Comparison of ENCODE assay signal across 14 mouse cellular contexts in genomic region chr4:140951861-140952641, GRCm38 (mm10). TPM values are rescaled to one million over a fixed set of nuclear protein-coding genes. Genes with fewer than 3 reads are reported as not detected.
DNase-seq lines count a peak whose midpoint lies in the region; ATAC-seq and TF ChIP-seq lines count a peak whose summit lies in the region.
"Had no signal": no experiment of that assay in that cellular context is flagged by ENCODE, and none has a peak within 500 bp of the region (broad histone marks: within the 10 kb centered on the region; RNA-seq: fewer than 3 reads in every experiment).

No protein-coding gene starts in this region.

- peak; percentile 63 to 76 for ATAC-seq in hematopoietic stem cell, adult 5-6 weeks (replicated peaks in 1 of 2; ENCODE audit: insufficient read depth in 1 of 2, low FRiP score in 2 of 2, low TSS enrichment in 1 of 2, low read depth in 1 of 2, poor library complexity in 2 of 2, severe bottlenecking in 2 of 2)
- ATAC-seq: forebrain, postnatal 0 days had no signal

- H3K27ac ChIP-seq in gastrocnemius, adult 2 months = peak overlapping the region; percentile 31; the same call in 1 of the 2 replicates
- H3K27ac ChIP-seq in small intestine, adult 2 months (ENCODE audit: insufficient read depth, low read depth, low read length) = peak overlapping the region; percentile 50
- H3K27ac ChIP-seq: embryonic facial prominence, embryonic 12.5 days; heart, adult 2 months; hindbrain, embryonic 13.5 days had no signal

- no peak for TF ChIP-seq CTCF in gastrocnemius, adult 2 months (IDR thresholded peaks at IDR 0.05)
- TF ChIP-seq CTCF in small intestine, adult 2 months (IDR thresholded peaks at IDR 0.05; ENCODE audit: extremely low read depth, insufficient read length, insufficient replicate concordance, low read depth, low read length) = no peak

- peaks cover 4% of the 10 kb centered on the region for H3K4me1 ChIP-seq in small intestine, adult 2 months (ENCODE audit: control insufficient read depth, insufficient read depth, insufficient read length, low read length)

- no peak for TF ChIP-seq POLR2A in small intestine, adult 2 months (IDR thresholded peaks at IDR 0.05; ENCODE audit: low read depth, low read length)

- H3K4me3 ChIP-seq in gastrocnemius, adult 2 months = no peak overlapping the region
- H3K4me3 ChIP-seq in small intestine, adult 2 months (ENCODE audit: low read depth, low read length) = no peak overlapping the region
- H3K4me3 ChIP-seq: embryonic facial prominence, embryonic 12.5 days; heart, adult 2 months; hindbrain, embryonic 13.5 days had no signal

- no peaks in the 10 kb centered on the region for H3K36me3 ChIP-seq in small intestine, adult 2 months (ENCODE audit: control insufficient read depth, insufficient read depth, low read length)
- H3K36me3 ChIP-seq: embryonic facial prominence, embryonic 12.5 days; hindbrain, embryonic 13.5 days had no signal

- peak; percentile 4 for DNase-seq in gastrocnemius, adult 2 months
- DNase-seq in gastrocnemius, postnatal 4 days (ENCODE audit: low spot score in 2 of 2) = no peak
- peak; percentile 92 for DNase-seq in A20 (ENCODE audit: low read depth, low spot score)
- no peak for DNase-seq in embryo, embryonic 9.5 days (ENCODE audit: extremely low spot score)
- no peak for DNase-seq in kidney, postnatal 10 days
- no peak for DNase-seq in cerebellum, adult 9-11 months
- DNase-seq: cerebellum, adult 8-10 months; forebrain, postnatal 0 days had no signal

- intact Hi-C loops in gastrocnemius, adult 2 months (cut with DNase I) = no loop called here

- 62% methylated on average over 18 of the region's 18 CpGs for WGBS in small intestine, adult 2 months

- H3K27me3 ChIP-seq in small intestine, adult 2 months (ENCODE audit: control insufficient read depth, insufficient read depth, low read length) = no peaks in the 10 kb centered on the region; the same call in 1 of the 2 replicates
- H3K27me3 ChIP-seq: embryonic facial prominence, embryonic 12.5 days had no signal

RNA-seq across cellular contexts. Expression of gene Sdhb, which starts 9.0 kb away (rescaled TPM):
- total RNA-seq in gastrocnemius, adult 2 months (2021) = 100 to 1,000 TPM; 483 to 898 TPM
- total RNA-seq in gastrocnemius, postnatal 4 days (2021) = 100 to 1,000 TPM; 295 to 300 TPM
- 69.8 and 102 TPM in 2 replicates for total RNA-seq in hematopoietic stem cell, adult 5-6 weeks (2017)
- 304 and 515 TPM in 2 replicates for polyA plus RNA-seq in small intestine, adult 2 months (2012; rRNA removed)

RNA-seq across cellular contexts. Expression of gene Atp13a2, which starts 34.6 kb away (rescaled TPM):
- 10 to 100 TPM; 20.0 to 23.7 TPM for total RNA-seq in gastrocnemius, adult 2 months (2021)
- 10 to 100 TPM; 28.4 to 28.6 TPM for total RNA-seq in gastrocnemius, postnatal 4 days (2021)
- total RNA-seq in hematopoietic stem cell, adult 5-6 weeks (2017) = 34.5 and 51.0 TPM in 2 replicates
- polyA plus RNA-seq in small intestine, adult 2 months (2012; rRNA removed) = 63.0 and 76.6 TPM in 2 replicates

RNA-seq across cellular contexts. Expression of gene Padi2, which starts 45.9 kb away (rescaled TPM):
- 100 to 1,000 TPM in 1 of 2 experiments, 10 to 100 TPM in 1; 77.0 to 273 TPM for total RNA-seq in gastrocnemius, adult 2 months (2021)
- total RNA-seq in gastrocnemius, postnatal 4 days (2021) = 10 to 100 TPM; 73.9 to 78.5 TPM
- total RNA-seq in hematopoietic stem cell, adult 5-6 weeks (2017) = 11.0 and 12.1 TPM in 2 replicates
- 2.3 and 5.3 TPM in 2 replicates for polyA plus RNA-seq in small intestine, adult 2 months (2012; rRNA removed)

RNA-seq across cellular contexts. Expression of gene Mfap2, which starts 58.2 kb away (rescaled TPM):
- 1 to 10 TPM; 1.5 to 4.7 TPM for total RNA-seq in gastrocnemius, adult 2 months (2021)
- total RNA-seq in gastrocnemius, postnatal 4 days (2021) = 100 to 1,000 TPM; 175 to 183 TPM
- total RNA-seq in hematopoietic stem cell, adult 5-6 weeks (2017) = not detected in 2 replicates
- polyA plus RNA-seq in small intestine, adult 2 months (2012; rRNA removed) = 8.8 and 13.7 TPM in 2 replicates
- total RNA-seq: megakaryocyte-erythroid progenitor cell, adult 5-6 weeks had no signal

Comparison
In these comparisons a context has a peak if more than half of its experiments do, and no peak if none do; other contexts are left out.
1. DNase-seq: peak in gastrocnemius, adult 2 months (single experiment) and A20 (single experiment); none in gastrocnemius, postnatal 4 days (0 of 2), embryo, embryonic 9.5 days (single experiment), kidney, postnatal 10 days (single experiment) and cerebellum, adult 9-11 months (single experiment).